Mouse (Mus musculus) cerebral cortex, adult 2 months (tissue): Measurements from ENCODE around the gene Dusp8.

ENCODE experiments used
- WGBS: fragments of 180-500 bp; shearing (Covaris S2); methylation state at CpG from one replicate; pipeline ENCODE4 v1.1.7; 2018; 5-methylcytosine and 5-hydroxymethylcytosine counted together

Dusp8 gene

GRCm38 (mm10) chr7:142095183-142095931 lies at the start of gene Dusp8:
Dusp8 (minus strand) TSS chr7:142095843.
- WGBS, result under 1% methylated on average over 63 of the region's 63 CpGs

- 89% methylated on average over 1 of the region's 1 CpGs for WGBS
Observed at GRCm38 (mm10) chr7:142144507-142144906, 48.9 kb upstream of the Dusp8 start, which contains the start of gene Gm45337. Gm45337 (minus strand) TSS chr7:142144607.

GRCm38 (mm10) chr7:142143506-142144010 lies 47.9 kb upstream of the Dusp8 start:
- 61% methylated on average over 1 of the region's 1 CpGs for WGBS

GRCm38 (mm10) chr7:142140696-142141095 lies 45.1 kb upstream of the Dusp8 start:
- 9% methylated on average over 1 of the region's 1 CpGs for WGBS

GRCm38 (mm10) chr7:142135934-142136333 lies 40.3 kb upstream of the Dusp8 start, which contains the start of gene Gm39115:
Gm39115 (minus strand) TSS chr7:142136034.
- WGBS, result 58% methylated on average over 2 of the region's 2 CpGs

GRCm38 (mm10) chr7:142134206-142134995 lies 38.8 kb upstream of the Dusp8 start:
- 66% methylated on average over 4 of the region's 4 CpGs for WGBS

- WGBS, result 71% methylated on average over 4 of the region's 4 CpGs
Observed at GRCm38 (mm10) chr7:142128843-142129242, 33.2 kb upstream of the Dusp8 start.

GRCm38 (mm10) chr7:142120629-142121028 lies 25.0 kb upstream of the Dusp8 start, which contains the start of gene Gm45618:
Gm45618 (minus strand) TSS chr7:142120729.
- WGBS, result 81% methylated on average over 1 of the region's 1 CpGs

GRCm38 (mm10) chr7:142119632-142120031 lies 24.0 kb upstream of the Dusp8 start:
- WGBS, result 28% methylated on average over 5 of the region's 5 CpGs

GRCm38 (mm10) chr7:142104747-142105146 lies 9.1 kb upstream of the Dusp8 start:
- 75% methylated on average over 5 of the region's 5 CpGs for WGBS

GRCm38 (mm10) chr7:142097776-142098175 lies 2.1 kb upstream of the Dusp8 start:
- 2% methylated on average over 9 of the region's 9 CpGs for WGBS

- WGBS, result 63% methylated on average over 4 of the region's 4 CpGs
Observed at GRCm38 (mm10) chr7:142096701-142097100, 1.1 kb upstream of the Dusp8 start.

GRCm38 (mm10) chr7:142094301-142095143 lies 1.1 kb downstream of the Dusp8 start:
- under 1% methylated on average over 89 of the region's 89 CpGs for WGBS

- WGBS, result 22% methylated on average over 6 of the region's 6 CpGs
Observed at GRCm38 (mm10) chr7:142093696-142094240, 1.9 kb downstream of the Dusp8 start.

GRCm38 (mm10) chr7:142092991-142093390 lies 2.7 kb downstream of the Dusp8 start:
- 18% methylated on average over 1 of the region's 1 CpGs for WGBS

- WGBS, result 7% methylated on average over 4 of the region's 4 CpGs
Observed at GRCm38 (mm10) chr7:142091848-142092247, 3.8 kb downstream of the Dusp8 start.

- 43% methylated on average over 17 of the region's 17 CpGs for WGBS
Observed at GRCm38 (mm10) chr7:142089648-142090447, 5.8 kb downstream of the Dusp8 start.

- 23% methylated on average over 5 of the region's 5 CpGs for WGBS
Observed at GRCm38 (mm10) chr7:142088886-142089285, 6.8 kb downstream of the Dusp8 start.

GRCm38 (mm10) chr7:142087069-142087652 lies 8.5 kb downstream of the Dusp8 start:
- WGBS, result 49% methylated on average over 1 of the region's 1 CpGs
